Mouse (Mus musculus): ENCODE data around the gene Fbxw11.

- TF ChIP-seq POLR2A (IDR thresholded peaks at IDR 0.05; ENCODE audit: low read depth, low read length) (no peak), CTCF (IDR thresholded peaks at IDR 0.05; ENCODE audit: extremely low read depth, insufficient read depth, insufficient read length, insufficient replicate concordance) (no peak)
Measured at GRCm38 (mm10) chr11:32640617-32641016, 1.9 kb upstream of the Fbxw11 start.
